Mouse (Mus musculus) adrenal gland, postnatal 25 days (tissue): ENCODE results near the gene Tgm1. TPM values are rescaled to one million over a fixed set of nuclear protein-coding genes. Genes with fewer than 3 reads are reported as not detected.

ENCODE experiments used
- DNase-seq: peaks from one replicate; pipeline ENCODE4 v3.0.0; 2021; ENCODE audit warnings: mixed read lengths
- long read RNA-seq: library from polyadenylated mRNA; stranded (forward); transcript quantifications from one replicate; pipeline ENCODE4 v2.0.0, GENCODE M21; 2021
- total RNA-seq: library from RNA; stranded (reverse); gene quantifications from 2 replicates; pipeline ENCODE4 v1.2.3, GENCODE M21; 2021

Tgm1 gene
- total RNA-seq, result not detected in 2 replicates
- long read RNA-seq, partial matches to known transcripts, result 2 of 9 reads
- long read RNA-seq, other reads (novel, unspliced or antisense), result 2 of 9 reads

DNA sequence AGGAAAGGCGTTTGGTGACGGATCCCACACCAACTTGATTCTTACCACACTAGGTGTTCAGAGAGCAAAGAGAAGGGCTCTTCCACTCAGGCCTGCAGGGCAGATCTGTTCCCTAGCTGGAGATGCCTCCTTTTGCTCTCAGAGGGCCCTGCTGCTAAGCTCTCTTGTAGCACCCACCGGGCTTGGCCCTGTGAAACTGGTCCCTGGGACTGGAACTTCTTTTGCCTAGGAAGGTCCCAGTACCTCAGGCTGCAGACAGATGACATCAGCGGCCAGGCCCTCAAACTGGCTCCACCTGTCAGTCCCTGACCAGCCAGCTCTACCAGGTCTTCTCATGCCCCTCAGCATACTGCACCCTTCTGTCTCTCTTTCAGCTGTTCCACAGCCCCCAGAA is at the start of gene Tgm1:
Tgm1 (minus strand) TSS at position 198 of the 394 bp plus-strand sequence.
- no peak for DNase-seq

DNA sequence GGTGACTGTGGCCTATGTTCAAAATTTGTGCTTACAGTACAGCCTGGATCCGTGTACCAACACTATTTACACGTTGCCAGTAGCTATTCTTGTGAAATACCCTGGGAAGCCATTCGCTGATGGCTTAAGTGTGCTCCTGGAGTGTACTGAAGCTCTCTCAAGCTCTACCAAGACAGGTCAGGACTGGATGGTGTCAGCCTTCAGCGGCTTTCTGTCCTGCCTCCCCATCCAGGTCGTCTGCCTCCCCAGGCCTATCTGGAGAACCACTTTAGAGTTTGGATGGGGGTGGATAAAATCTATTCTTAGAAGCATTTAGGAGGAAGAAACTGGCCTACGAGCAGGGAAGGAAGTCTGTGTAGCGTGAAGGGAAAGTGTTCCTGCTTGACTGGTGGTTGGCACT is 49.4 kb upstream of the Tgm1 start:
- no peak for DNase-seq

DNA sequence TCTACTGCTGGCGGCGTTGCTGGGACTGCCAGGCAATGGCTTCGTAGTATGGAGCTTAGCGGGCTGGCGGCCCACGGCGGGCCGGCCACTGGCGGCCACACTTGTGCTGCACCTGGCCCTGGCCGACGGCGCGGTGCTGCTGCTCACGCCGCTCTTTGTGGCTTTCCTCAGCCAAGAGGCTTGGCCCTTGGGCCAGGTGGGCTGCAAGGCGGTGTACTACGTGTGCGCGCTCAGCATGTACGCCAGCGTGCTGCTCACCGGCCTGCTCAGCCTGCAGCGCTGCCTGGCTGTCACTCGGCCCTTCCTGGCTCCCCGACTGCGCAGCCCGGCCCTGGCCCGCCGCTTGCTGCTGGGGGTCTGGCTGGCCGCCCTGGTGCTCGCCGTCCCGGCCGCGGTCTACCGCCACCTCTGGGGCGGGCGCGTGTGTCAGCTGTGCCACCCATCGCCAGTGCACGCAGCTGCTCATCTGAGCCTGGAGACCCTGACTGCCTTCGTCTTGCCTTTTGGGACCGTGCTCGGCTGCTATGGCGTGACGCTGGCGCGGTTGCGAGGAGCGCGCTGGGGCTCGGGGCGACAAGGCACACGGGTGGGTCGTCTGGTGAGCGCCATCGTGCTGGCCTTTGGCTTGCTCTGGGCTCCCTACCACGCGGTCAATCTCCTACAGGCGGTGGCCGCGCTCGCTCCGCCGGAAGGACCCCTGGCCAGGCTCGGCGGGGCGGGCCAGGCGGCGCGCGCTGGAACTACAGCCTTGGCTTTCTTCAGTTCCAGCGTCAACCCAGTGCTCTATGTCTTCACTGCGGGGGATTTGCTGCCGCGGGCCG is 48.5 kb upstream of the Tgm1 start:
- DNase-seq, result peak; percentile 47

DNA sequence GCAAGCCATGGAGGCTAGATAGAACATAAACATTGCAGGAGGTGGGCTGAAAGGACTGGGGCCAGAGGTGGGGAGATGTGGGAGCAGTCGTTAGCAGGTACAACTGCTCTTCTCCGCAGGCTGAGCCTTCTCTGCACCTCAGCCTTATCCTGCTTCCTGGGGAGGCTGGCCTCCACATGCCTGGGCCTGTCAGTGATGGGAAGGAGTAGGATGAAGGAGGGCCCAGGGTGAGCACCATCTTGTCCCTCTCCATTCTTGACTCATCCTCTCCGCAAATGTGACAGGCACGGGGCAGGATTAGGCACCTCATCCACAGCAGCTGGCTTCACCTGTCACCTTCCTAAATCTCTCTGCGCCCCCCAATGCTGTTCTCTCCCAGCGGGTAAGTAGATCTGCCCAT is 47.4 kb upstream of the Tgm1 start, which contains the start of gene Ltb4r2:
Ltb4r2 (plus strand) TSS at position 266 of the 400 bp plus-strand sequence.
- no peak for DNase-seq

DNA sequence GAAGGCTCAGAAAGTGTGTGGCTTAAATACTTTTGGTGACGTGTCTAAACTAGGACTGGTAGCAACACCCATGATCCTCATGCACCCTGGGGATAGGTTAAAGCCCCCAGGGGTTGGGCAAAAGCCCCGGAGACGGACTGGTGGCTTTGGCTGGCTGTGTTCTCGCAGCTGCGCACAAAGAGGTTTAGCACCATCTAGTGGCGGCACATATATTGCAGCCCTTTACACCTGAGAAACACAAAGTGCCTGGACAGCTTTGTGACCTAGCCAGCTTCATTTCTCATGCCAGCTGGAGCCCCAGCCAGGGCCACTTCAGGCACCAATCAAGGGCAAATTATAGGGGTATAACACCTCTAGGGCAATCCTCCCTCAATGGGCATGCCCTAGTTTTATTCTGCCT is 46.4 kb upstream of the Tgm1 start:
- DNase-seq, result peak; percentile 80

DNA sequence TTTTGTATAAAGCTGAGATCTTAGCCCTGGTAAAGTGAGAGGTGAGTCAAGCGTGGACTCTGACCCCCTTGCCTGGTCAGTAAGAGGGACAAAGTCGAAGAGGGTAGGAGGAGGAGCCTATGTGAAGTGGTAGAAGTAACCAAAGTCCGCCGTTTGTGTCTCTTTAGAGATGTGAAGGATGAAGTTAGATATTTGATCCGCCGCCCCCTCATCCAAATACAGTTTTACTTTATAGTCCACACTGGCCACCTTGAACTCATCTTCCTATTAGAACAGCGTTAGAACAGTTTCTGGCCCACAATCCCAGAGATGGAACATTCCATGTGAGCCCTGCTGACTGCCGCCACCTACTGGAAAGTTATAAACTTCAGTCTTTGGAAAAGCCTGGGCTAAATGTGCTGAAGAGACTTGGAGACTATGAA is 44.6 kb upstream of the Tgm1 start, which contains the start of gene Cideb:
Cideb (minus strand) TSS at position 96 of the 422 bp plus-strand sequence.
- DNase-seq, result no peak

DNA sequence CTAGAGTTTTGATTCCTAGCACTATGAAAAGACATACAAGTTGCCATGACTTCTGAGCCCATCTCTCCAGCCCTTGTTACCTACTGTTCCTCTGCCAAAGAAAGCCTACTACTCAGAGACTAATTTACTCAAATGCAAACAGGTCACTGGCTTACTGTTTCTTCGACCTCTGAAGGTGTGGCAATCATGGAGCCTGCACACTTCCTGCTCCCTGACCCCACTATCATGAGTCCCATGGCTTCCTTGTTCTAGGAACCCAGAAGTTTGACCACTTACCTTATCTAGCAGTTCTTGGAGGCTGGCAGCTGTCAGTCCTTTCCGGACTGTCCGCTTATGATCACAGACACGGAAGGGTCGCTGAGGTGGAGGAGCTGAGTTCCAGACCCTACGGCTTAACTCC is 43.8 kb upstream of the Tgm1 start:
- no peak for DNase-seq

DNA sequence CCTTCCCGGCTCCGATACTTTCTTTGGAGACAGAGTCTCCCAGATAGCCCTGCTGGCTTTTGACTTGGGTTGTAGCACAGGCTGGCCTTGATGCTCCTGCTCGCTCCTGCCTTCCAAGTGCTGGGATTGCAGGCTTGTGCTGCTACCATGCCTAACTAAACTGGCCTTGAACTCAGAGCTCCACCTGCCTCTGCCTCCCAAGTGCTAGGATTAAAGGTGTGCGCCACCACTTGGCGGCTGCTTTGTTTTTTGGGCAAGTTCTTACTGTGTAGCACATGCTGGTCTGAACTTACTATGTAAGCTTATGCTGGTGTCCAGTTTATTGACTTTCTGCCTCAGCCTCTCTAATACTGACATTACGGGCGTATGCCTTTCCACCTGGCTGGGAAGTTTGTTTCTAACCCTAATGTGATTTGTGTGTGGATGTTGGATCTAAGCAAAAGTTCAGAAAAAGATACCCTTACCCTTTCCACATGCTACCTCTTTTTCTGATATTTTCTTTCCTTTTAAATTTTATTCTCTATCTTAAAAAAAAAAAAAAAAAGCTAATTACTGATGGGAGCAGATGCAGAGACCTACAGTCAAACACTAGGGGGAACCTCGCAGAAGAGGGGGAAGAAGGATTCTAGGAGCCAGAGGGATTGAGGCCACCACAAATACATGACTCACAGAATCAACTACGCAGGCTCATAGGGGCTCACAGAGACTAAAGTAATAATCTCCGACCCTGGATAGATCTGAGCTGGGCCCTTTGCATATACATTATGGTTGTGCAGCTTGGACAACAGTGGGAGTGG is 33.5 kb upstream of the Tgm1 start:
- no peak for DNase-seq

DNA sequence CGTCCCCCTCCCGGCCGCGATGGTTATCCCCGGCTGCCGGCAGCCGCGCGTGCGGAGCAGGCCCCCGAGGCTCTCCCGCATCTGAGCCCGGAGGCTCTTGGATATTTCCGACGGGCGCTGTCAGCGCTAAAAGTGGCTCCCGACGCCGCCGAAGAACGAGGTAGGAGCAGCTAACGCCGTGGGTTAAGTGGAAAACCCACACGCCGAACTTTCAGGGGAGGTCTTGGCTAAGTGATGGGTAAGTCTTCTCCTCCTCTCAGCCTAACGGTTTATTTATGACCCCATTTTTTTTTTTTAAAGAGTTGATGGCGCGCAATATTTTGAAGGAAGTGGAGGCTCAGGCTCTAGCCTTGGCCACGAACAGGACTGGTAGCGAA is 32.1 kb upstream of the Tgm1 start:
- DNase-seq, result no peak

DNA sequence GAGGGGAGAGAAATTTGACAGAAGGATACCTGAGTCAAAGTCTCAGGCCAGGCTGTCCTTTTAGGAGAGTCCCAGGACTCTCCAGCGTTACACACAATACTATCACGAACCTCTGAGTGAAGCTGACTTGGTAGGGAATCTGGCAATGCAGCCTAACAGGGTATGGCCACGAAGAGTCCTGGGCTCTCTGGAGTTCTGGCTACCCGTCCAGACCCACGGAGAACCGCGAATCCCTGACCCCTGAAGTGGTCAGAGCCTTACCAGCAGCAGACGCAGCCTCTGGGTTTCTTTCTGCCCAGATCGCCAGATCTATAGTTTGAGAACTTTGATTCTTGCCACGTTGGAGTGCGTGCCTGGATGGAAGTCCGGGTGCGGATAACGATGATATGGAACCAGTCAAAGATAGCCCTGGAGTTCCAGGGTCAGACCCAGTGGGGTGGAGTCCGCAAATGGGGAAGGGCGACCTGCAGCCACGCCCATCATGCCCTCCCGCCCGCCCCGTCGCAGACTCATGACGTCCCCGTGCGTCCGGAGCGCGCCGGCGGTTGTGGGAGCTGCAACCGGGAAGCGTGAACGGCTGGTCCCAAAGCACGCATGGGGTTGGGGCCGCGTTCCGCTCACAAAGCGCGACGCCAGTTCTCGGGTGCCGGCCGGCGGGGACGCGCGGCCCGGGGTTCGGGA is 31.6 kb upstream of the Tgm1 start, which contains the start of the genes Dhrs1 and Nop9:
Dhrs1 (minus strand) TSS at position 511 of the 681 bp plus-strand sequence.
Nop9 (plus strand) TSS at position 514 of the 681 bp plus-strand sequence.
- peak; percentile 90 for DNase-seq

DNA sequence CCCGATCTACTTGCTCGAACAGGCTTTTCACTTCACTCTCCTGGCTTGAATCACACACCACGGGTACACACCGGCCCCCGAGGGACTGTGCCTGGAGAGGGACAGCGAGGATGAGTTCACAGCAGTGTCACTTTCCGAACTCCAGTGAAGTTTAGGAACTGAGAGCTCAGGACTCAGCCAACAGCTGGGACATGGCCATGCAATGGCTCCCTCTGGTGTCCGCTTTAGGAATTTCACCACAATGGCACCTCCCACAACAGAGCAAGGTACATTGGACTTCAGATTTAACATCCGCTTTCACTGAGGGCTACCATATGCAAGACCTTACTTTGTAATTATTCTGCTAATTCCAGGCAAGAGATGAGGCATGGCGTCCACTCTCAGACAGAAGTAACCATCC is 30.0 kb upstream of the Tgm1 start:
- DNase-seq, result peak; percentile 83

DNA sequence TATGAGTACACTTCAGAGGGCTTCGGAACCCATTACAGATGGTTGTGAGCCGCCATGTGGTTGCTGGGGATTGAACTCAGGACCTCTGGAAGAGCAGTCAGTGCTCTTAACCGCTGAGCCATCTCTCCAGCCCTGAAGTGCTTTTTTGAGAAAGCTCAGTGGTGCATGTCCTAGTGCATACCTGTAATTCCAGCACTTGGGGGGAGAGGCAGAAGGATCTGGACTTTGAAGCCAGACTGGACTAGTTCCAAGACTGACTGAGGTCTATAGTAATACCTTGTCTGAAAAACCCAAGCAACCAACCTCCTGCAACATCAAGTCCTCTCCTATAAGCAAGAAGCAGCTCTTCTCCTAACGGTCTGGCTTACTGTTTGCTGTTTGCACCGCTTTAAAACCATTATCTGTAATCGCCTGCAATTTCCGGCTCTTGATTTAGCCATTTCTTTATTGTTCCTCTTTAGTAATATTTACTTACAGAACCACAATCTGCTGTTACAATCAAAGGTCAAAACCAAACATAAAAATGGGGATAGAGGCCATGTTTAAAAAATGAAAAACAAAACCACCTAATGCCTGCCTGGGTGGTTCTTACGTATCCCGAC is 23.5 kb upstream of the Tgm1 start:
- no peak for DNase-seq

DNA sequence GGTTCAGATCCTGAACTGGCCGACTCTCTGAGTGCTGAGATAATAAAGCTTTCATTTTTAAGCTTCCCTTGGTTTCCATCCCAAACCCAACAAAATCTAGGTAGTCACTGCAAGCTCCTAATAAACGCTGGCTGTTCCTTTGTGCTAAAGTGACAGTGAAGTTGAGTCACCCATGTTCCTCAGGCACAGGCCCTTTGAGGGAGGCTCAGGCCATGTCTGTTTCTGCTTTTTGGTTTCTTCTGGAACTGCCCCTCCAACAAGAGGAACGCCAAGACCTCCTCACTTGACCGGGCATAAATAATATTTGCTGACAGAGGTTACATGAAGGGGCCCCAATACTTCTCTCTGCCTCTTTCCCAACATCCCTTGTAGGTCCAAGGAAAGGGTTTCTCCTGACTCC is 22.0 kb upstream of the Tgm1 start:
- DNase-seq, result no peak

DNA sequence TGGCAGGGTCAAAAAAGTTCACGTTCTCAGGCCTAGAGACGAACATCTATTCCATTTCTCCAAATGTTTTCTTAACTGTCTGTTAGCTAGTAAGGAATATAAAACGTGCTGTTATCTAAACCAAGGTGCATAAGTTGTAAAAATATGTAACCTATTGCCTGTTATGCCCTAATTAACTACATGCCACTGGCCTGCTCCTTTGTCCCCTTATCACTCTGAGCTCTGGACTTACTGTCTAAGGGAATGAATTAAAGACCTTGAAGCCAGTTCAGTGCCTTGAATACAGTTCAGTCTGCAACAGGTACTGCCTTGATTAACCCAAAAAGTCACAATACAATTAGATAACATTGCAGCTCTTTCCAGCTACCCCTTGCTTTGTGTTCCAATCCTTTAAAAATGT is 21.6 kb upstream of the Tgm1 start:
- no peak for DNase-seq

DNA sequence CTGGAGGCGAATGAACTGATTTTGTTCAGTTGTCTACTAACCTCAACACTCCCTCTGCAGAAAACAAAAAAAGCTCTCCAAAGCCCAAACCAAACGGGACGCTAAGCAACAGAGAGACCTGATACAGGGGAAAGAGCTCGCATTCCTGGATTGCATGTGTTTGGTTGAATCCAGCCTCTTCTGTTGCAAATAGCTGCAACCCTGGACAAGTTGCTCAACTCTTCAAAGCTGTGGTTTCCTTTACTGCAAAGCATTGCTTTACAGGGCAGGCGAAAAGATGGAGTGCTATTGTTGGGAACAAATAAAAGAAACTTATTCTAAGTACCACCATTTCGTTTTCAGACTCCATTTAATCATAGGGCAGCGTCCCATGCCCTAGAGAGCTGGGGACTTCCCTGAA is 21.1 kb upstream of the Tgm1 start:
- DNase-seq, result no peak

DNA sequence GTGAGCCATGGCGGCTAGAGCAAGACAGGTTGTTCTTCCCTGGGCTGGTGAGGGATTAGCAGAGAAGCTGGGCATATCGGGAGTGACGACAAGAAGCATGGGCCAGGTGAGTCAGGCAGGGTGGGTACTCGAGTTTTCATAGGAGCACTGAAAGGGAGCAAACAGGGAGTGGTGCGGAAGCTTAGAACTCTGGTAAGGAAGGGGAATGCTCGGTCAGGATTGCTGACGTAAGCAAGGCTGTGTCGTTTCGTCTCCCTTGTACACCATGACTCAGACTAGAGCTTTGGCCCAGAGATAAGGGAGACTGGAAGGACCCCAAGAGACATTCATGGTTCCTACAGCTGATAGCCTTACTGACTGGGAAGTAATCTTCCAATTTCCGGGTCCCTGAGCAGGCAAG is 20.2 kb upstream of the Tgm1 start:
- DNase-seq, result no peak

DNA sequence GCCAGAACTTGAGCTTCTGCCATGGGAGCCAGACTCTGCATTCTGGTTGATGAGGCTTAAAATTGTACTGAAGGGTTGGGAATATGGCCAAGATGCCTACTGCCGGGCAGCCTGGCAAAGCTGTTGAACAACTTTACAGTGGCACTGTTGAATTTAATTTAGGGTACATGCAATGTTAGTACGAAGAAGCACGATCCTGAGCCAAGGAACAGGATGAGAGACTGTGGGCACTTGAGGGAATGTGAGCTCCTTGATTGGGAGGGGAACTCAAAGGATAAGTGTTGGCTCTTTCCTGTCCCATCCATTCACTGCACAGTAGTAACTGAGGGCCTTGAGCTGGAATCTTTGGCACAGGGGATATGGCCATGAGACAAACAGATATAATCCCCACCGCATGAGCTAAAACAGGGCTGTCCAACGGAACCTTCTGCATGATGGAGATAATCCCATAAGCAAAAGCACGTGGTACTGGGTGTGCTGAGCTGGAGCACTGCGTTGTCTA is 16.9 kb upstream of the Tgm1 start:
- no peak for DNase-seq

DNA sequence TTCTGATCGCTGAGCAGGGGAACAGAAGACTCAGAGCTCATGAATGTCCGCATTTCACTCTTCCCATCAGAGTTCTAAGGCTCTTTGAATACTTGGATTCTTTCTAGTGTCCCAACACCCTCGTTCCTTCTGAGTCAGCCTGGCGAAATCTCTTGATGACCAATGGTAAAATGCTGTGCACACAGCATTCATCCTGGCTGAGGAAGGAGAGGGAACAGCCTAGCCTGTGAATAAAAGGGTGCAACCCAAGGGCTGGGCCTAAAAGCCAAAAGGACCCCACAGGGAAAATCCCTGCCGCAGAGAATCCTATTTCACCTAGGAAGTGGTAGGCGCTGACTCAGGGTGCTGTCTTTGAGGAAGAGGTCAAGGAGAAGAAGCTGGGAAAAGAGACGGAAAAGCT is 16.4 kb upstream of the Tgm1 start:
- DNase-seq, result no peak

DNA sequence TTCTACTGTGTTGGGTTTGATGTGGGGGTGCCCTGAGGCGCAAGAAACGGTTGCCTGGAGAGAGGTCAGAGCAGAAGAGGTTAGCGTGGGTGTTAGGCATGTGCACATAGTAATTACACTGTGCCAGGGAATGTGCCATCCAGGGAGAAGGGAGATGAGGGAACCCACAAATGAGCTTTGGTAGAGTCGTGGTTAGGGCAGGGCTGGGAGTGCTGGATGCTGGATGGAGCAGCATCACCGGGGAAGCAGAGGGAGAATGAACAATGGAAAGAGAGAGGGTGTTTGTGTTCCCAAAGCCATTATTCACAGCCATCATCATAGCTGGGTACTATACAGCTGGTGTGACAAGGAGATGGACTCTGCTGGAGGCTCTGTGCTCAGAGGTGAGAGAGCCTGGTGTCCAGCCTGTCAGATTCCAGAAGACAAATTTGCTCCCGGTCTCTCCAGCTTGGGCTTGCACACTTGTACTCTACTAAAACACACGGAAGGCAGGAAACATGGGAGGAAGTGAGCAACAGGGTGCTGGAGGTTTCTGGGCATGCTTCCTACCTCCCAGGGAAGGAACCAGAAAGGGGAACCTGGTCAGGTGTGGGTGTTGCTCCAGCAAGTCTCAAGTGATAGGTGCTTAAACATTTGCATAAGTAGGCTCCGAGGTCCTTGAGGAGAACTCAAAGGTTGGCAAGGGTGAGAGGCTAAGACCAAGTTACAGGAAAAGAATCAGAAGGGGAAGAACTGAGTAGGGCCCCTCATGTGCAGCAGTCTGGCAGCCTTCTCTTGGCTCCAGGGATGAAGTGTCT is 14.4 kb upstream of the Tgm1 start:
- DNase-seq, result no peak

DNA sequence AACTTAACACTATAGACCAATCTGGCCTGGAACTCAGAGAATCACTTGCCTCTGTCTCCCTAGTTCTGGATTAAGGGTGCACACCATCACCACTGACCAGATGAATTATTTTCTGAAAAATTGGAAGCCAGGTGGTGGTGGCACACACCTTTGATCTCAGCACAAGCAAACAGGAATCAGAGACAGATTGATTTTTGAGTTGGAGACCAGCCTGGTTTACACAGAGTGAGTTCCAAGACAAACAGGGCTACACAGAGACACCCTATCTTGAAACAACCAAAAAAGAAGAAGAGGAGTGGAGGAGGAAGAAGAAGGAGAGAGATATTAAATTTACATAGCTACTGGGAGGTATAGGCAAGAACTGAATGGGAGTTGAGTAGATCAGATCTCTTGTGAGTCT is 12.5 kb upstream of the Tgm1 start:
- DNase-seq, result no peak

DNA sequence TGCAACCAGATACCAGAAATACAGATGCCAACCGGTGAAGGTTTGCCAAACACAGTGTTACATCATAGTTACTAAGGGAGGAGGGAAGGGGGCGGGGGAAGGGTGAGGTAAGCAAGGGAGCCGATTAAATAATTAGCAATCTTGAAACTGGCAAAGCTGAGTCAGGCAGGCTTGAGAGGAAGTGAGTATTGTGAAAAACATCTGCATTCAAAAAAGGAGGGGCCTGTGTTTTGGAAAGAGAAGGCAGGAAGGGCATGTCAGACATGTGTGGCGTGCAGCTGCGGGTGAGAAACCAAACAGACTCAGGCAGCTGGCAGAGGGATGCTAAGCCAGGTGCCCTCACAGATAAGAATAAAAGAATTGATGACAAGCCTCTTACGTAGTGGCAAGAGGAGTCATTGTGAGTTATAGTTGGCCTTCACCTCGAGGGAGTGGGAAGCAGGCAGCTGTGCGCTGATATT is 10.7 kb upstream of the Tgm1 start:
- peak; percentile 44 for DNase-seq
